10 mouse cellular contexts compared by ENCODE assay signal in the genomic region with DNA sequence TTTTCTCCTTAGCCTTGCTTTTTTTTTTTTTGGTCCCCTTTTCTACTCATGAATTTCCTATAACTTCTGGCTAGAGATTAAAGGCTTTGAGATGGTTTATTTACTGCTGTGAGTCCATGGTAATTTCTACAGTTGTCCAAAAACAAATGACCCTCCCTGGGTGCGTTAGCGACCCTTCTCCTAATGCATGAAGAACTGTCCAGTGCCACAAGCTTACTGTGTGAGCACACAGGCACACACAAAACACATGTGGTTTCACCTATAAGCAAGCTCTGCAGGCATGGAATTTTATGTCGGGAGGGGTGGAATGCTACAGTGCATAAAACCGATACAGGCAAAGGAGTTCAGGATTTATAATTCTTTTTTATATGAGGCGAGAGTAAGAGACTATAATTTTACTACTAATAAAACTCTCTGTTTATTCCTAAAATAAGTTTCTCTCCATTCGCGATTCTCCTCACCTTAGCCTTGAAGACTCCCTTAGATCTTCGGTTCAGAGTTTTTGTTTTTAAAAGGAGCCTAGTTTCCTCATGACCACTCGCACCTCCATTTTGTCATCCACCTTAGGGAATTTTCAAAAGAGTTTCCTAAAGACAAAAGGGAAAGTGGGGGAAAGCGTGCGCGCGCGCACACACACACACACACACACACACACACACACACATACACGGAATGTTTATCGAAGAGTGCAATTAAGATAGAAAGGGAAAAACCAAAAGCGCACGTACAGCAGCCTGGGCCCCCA. TPM values are rescaled to one million over a fixed set of nuclear protein-coding genes. Genes with fewer than 3 reads are reported as not detected.
DNase-seq lines count a peak whose midpoint lies in the region; ATAC-seq and TF ChIP-seq lines count a peak whose summit lies in the region.
"Had no signal": no experiment of that assay in that cellular context is flagged by ENCODE, and none has a peak within 500 bp of the region (broad histone marks: within the 10 kb centered on the region; RNA-seq: fewer than 3 reads in every experiment).

No protein-coding gene starts in this region.

- no peak overlapping the region for H3K9ac ChIP-seq in lung, embryonic 14.5 days
- peak overlapping the region; percentile 38; the same call in 1 of the 2 replicates for H3K9ac ChIP-seq in forebrain, embryonic 12.5 days
- peak overlapping the region; percentile 55 for H3K9ac ChIP-seq in limb, embryonic 14.5 days (ENCODE audit: low read depth, low read length, severe bottlenecking)

- H3K4me2 ChIP-seq in lung, embryonic 14.5 days: peak overlapping the region; percentile 61
- H3K4me2 ChIP-seq in forebrain, embryonic 12.5 days: peak overlapping the region; percentile 52
- H3K4me2 ChIP-seq in limb, embryonic 14.5 days (replicated peaks; ENCODE audit: low read depth, low read length, severe bottlenecking): peak overlapping the region; percentile 85

- 2% methylated on average over 18 of the region's 18 CpGs for WGBS in lung, embryonic 14.5 days
- WGBS in forebrain, embryonic 12.5 days: 2% methylated on average over 18 of the region's 18 CpGs
- 2% methylated on average over 18 of the region's 18 CpGs for WGBS in limb, embryonic 14.5 days
- WGBS in olfactory bulb, adult 2 months: 3% methylated on average over 18 of the region's 18 CpGs

- H3K36me3 ChIP-seq in lung, embryonic 14.5 days (ENCODE audit: insufficient read depth): no peaks in the 10 kb centered on the region
- no peaks in the 10 kb centered on the region for H3K36me3 ChIP-seq in forebrain, embryonic 12.5 days (replicated peaks)
- no peaks in the 10 kb centered on the region for H3K36me3 ChIP-seq in limb, embryonic 14.5 days (ENCODE audit: control insufficient read depth, insufficient read depth, low read length)

- peak overlapping the region; percentile 32 for H3K4me3 ChIP-seq in lung, embryonic 14.5 days (ENCODE audit: low read depth, low read length)
- H3K4me3 ChIP-seq in forebrain, embryonic 12.5 days (replicated peaks): peak overlapping the region; percentile 36
- peak overlapping the region; percentile 43 for H3K4me3 ChIP-seq in limb, embryonic 14.5 days (replicated peaks; ENCODE audit: low read length)
- peak overlapping the region; percentile 14 for H3K4me3 ChIP-seq in olfactory bulb, adult 2 months (ENCODE audit: insufficient read depth, low read depth, low read length)

- H3K27ac ChIP-seq in lung, embryonic 14.5 days (ENCODE audit: low read depth): no peak overlapping the region
- H3K27ac ChIP-seq in forebrain, embryonic 12.5 days: no peak overlapping the region
- H3K27ac ChIP-seq in limb, embryonic 14.5 days (replicated peaks; ENCODE audit: low read depth, low read length): no peak overlapping the region
- H3K27ac ChIP-seq in olfactory bulb, adult 2 months (ENCODE audit: insufficient read depth, low read depth, low read length): no peak overlapping the region

- peaks cover 80% of the 10 kb centered on the region for H3K27me3 ChIP-seq in lung, embryonic 14.5 days (ENCODE audit: insufficient read depth, low read length)
- peaks cover 97% of the 10 kb centered on the region for H3K27me3 ChIP-seq in forebrain, embryonic 12.5 days
- H3K27me3 ChIP-seq in limb, embryonic 14.5 days (ENCODE audit: control insufficient read depth, insufficient read depth, low read length): peaks cover 61% of the 10 kb centered on the region

- no peaks in the 10 kb centered on the region for H3K9me3 ChIP-seq in lung, embryonic 14.5 days (ENCODE audit: low read depth, low read length)
- H3K9me3 ChIP-seq in forebrain, embryonic 12.5 days: no peaks in the 10 kb centered on the region
- H3K9me3 ChIP-seq in limb, embryonic 14.5 days (ENCODE audit: control insufficient read depth, low read length): no peaks in the 10 kb centered on the region

- DNase-seq in lung, embryonic 14.5 days: no peak
- no peak for DNase-seq in lung, postnatal 4 days
- no peak for DNase-seq in limb, embryonic 14.5 days (ENCODE audit: low spot score)
- DNase-seq in thymus, postnatal 10 days (ENCODE audit: low spot score in 2 of 2): no peak
- DNase-seq in adrenal gland, adult 18-20 months (ENCODE audit: low spot score in 2 of 2): no peak
- DNase-seq in thymus, postnatal 14 days: no peak

- no peaks in the 10 kb centered on the region for H3K4me1 ChIP-seq in lung, embryonic 14.5 days (ENCODE audit: insufficient read depth)
- H3K4me1 ChIP-seq in forebrain, embryonic 12.5 days: peaks cover 9% of the 10 kb centered on the region
- H3K4me1 ChIP-seq in limb, embryonic 14.5 days (ENCODE audit: control insufficient read depth, insufficient read depth, low read length): peaks cover 16% of the 10 kb centered on the region
- peaks cover 7% of the 10 kb centered on the region; the same call in 1 of the 2 replicates for H3K4me1 ChIP-seq in olfactory bulb, adult 2 months (ENCODE audit: control insufficient read depth, insufficient read depth, low read length)

- TF ChIP-seq CTCF in lung, embryonic 14.5 days (IDR thresholded peaks at IDR 0.05; ENCODE audit: low read depth): no peak
- TF ChIP-seq CTCF in olfactory bulb, adult 2 months (IDR thresholded peaks at IDR 0.05; ENCODE audit: insufficient read depth, low read depth, low read length): no peak

- no peak for ATAC-seq in lung, embryonic 14.5 days (ENCODE audit: insufficient read depth)
- ATAC-seq in forebrain, embryonic 12.5 days (ENCODE audit: low FRiP score): no peak
- no peak for ATAC-seq in limb, embryonic 14.5 days (ENCODE audit: low FRiP score, low read depth)

- no peak for TF ChIP-seq POLR2A in limb, embryonic 14.5 days (IDR thresholded peaks at IDR 0.05; ENCODE audit: borderline replicate concordance, extremely low read depth, insufficient read depth, insufficient read length)
- TF ChIP-seq POLR2A in olfactory bulb, adult 2 months (IDR thresholded peaks at IDR 0.05; ENCODE audit: insufficient read depth, low read depth, low read length): no peak

RNA-seq across cellular contexts. Expression of a gene that starts 12.5 kb away (rescaled TPM):
- polyA plus RNA-seq in lung, embryonic 14.5 days (2014; fragmentation: Nextera tagmentation; extraction: Ambion mirVana): 0.23 TPM in 1 of 2 replicates, not detected in the other
- polyA plus RNA-seq in forebrain, embryonic 12.5 days (2016; fragmentation: Nextera tagmentation; extraction: Ambion mirVana): 8.3 and 8.7 TPM in 2 replicates
- 9.5 and 13.9 TPM in 2 replicates for polyA plus RNA-seq in limb, embryonic 14.5 days (2012; rRNA removed)
- polyA plus RNA-seq in limb, embryonic 14.5 days (2014; fragmentation: Nextera tagmentation; extraction: Ambion mirVana): 14.9 and 16.5 TPM in 2 replicates
- not detected in 2 replicates for polyA plus RNA-seq in olfactory bulb, adult 2 months (2012; ENCODE audit: insufficient read depth, insufficient read length, low replicate concordance, missing spikeins)
- total RNA-seq in adrenal gland, adult 18-20 months (2021): not detected

RNA-seq across cellular contexts. Expression of a gene that starts 27.4 kb away (rescaled TPM):
- not detected in 2 replicates for polyA plus RNA-seq in lung, embryonic 14.5 days (2014; fragmentation: Nextera tagmentation; extraction: Ambion mirVana)
- polyA plus RNA-seq in forebrain, embryonic 12.5 days (2016; fragmentation: Nextera tagmentation; extraction: Ambion mirVana): 0.19 and 0.27 TPM in 2 replicates
- polyA plus RNA-seq in limb, embryonic 14.5 days (2012; rRNA removed): 0.31 TPM in 2 replicates
- polyA plus RNA-seq in limb, embryonic 14.5 days (2014; fragmentation: Nextera tagmentation; extraction: Ambion mirVana): not detected in 2 replicates
- not detected in 2 replicates for polyA plus RNA-seq in olfactory bulb, adult 2 months (2012; ENCODE audit: insufficient read depth, insufficient read length, low replicate concordance, missing spikeins)
- total RNA-seq in adrenal gland, adult 18-20 months (2021): not detected
- total RNA-seq: layer of hippocampus, adult 18-20 months had no signal
- polyA plus RNA-seq: cortical plate, adult 2 months had no signal

RNA-seq across cellular contexts. Expression of a gene that starts 48.8 kb away (rescaled TPM):
- not detected in 2 replicates for polyA plus RNA-seq in lung, embryonic 14.5 days (2014; fragmentation: Nextera tagmentation; extraction: Ambion mirVana)
- not detected in 2 replicates for polyA plus RNA-seq in forebrain, embryonic 12.5 days (2016; fragmentation: Nextera tagmentation; extraction: Ambion mirVana)
- polyA plus RNA-seq in limb, embryonic 14.5 days (2012; rRNA removed): not detected in 2 replicates
- polyA plus RNA-seq in limb, embryonic 14.5 days (2014; fragmentation: Nextera tagmentation; extraction: Ambion mirVana): not detected in 2 replicates
- not detected in 2 replicates for polyA plus RNA-seq in olfactory bulb, adult 2 months (2012; ENCODE audit: insufficient read depth, insufficient read length, low replicate concordance, missing spikeins)
- total RNA-seq in adrenal gland, adult 18-20 months (2021): not detected
- total RNA-seq: layer of hippocampus, adult 18-20 months had no signal
- polyA plus RNA-seq: cortical plate, adult 2 months had no signal

RNA-seq across cellular contexts. Expression of a gene that starts 49.2 kb away (rescaled TPM):
- polyA plus RNA-seq in lung, embryonic 14.5 days (2014; fragmentation: Nextera tagmentation; extraction: Ambion mirVana): 61.1 and 63.4 TPM in 2 replicates
- polyA plus RNA-seq in forebrain, embryonic 12.5 days (2016; fragmentation: Nextera tagmentation; extraction: Ambion mirVana): 115 and 120 TPM in 2 replicates
- polyA plus RNA-seq in limb, embryonic 14.5 days (2012; rRNA removed): 74.1 and 78.5 TPM in 2 replicates
- polyA plus RNA-seq in limb, embryonic 14.5 days (2014; fragmentation: Nextera tagmentation; extraction: Ambion mirVana): 59.7 and 71.9 TPM in 2 replicates
- not detected in 2 replicates for polyA plus RNA-seq in olfactory bulb, adult 2 months (2012; ENCODE audit: insufficient read depth, insufficient read length, low replicate concordance, missing spikeins)
- 10 to 100 TPM; 28.2 to 34.6 TPM for total RNA-seq in adrenal gland, adult 18-20 months (2021)
